Comparison of ENCODE assay signal across 22 mouse cellular contexts in genomic region chr4:83489121-83489520, GRCm38 (mm10). TPM values are rescaled to one million over a fixed set of nuclear protein-coding genes. Genes with fewer than 3 reads are reported as not detected.
A peak's percentile ranks its signal among the peaks of the same experiment; 100 is the strongest.
DNase-seq lines count a peak whose midpoint lies in the region; ATAC-seq lines count a peak whose summit lies in the region.
"Had no signal": no experiment of that assay in that cellular context is flagged by ENCODE, and none has a peak within 500 bp of the region (broad histone marks: within the 10 kb centered on the region; RNA-seq: fewer than 3 reads in every experiment).

No protein-coding gene starts in this region.

- intact Hi-C loops in left cerebral cortex, postnatal 14 days (cut with DNase I): loop anchor here (5.0 kb wide), 2 partner anchors 38 to 83 kb away; partner anchors contain the start of gene Ccdc171
- intact Hi-C loops in left cerebral cortex, postnatal 10 days (cut with DNase I): loop anchor here (5.0 kb wide), 1 partner anchor 78 kb away; no protein-coding TSS in a partner anchor

- H3K4me1 ChIP-seq in forebrain, embryonic 10.5 days: peaks cover 44% of the 10 kb centered on the region
- H3K4me1 ChIP-seq in forebrain, embryonic 11.5 days (replicated peaks; ENCODE audit: control insufficient read depth, insufficient read depth, low read length): peaks cover 12% of the 10 kb centered on the region
- H3K4me1 ChIP-seq in embryonic facial prominence, embryonic 12.5 days: peaks cover 11% of the 10 kb centered on the region; the same call in 1 of the 2 replicates
- H3K4me1 ChIP-seq in limb, embryonic 13.5 days: peaks cover 26% of the 10 kb centered on the region

- H3K4me3 ChIP-seq in forebrain, embryonic 10.5 days: no peak overlapping the region
- H3K4me3 ChIP-seq in forebrain, embryonic 11.5 days (ENCODE audit: low read depth, low read length): no peak overlapping the region
- H3K4me3 ChIP-seq in embryonic facial prominence, embryonic 12.5 days: no peak overlapping the region
- no peak overlapping the region for H3K4me3 ChIP-seq in limb, embryonic 13.5 days
- H3K4me3 ChIP-seq: forebrain, embryonic 13.5 days; intestine, embryonic 15.5 days; kidney, embryonic 15.5 days; megakaryocyte, embryonic 14.5 days; neural tube, embryonic 13.5 days had no signal

- H3K36me3 ChIP-seq in forebrain, embryonic 10.5 days (replicated peaks): peaks cover 7% of the 10 kb centered on the region
- H3K36me3 ChIP-seq in forebrain, embryonic 11.5 days (ENCODE audit: control insufficient read depth, insufficient read depth, low read length): no peaks in the 10 kb centered on the region
- no peaks in the 10 kb centered on the region for H3K36me3 ChIP-seq in embryonic facial prominence, embryonic 12.5 days
- peaks cover 3% of the 10 kb centered on the region; the same call in 1 of the 2 replicates for H3K36me3 ChIP-seq in limb, embryonic 13.5 days
- H3K36me3 ChIP-seq: intestine, embryonic 15.5 days had no signal

- DNase-seq in forebrain, embryonic 10.5 days (ENCODE audit: extremely low spot score, low spot score): no peak
- no peak for DNase-seq in forebrain, embryonic 11.5 days (ENCODE audit: low spot score)
- peak; percentile 24 for DNase-seq in ES-CJ7 (ENCODE audit: low read depth, low spot score)
- no peak for DNase-seq in left cerebral cortex, postnatal 14 days (ENCODE audit: low spot score in 2 of 2)
- no peak for DNase-seq in left cerebral cortex, postnatal 10 days (ENCODE audit: extremely low spot score in 1 of 2, low spot score in 2 of 2)
- DNase-seq in ovary, postnatal 14 days (ENCODE audit: low spot score): no peak
- DNase-seq: cerebellum, adult 9-11 months; layer of hippocampus, postnatal 36 days; left cerebral cortex, postnatal 4 days; liver, postnatal 0 days; lung, postnatal 14 days; right cerebral cortex, postnatal 4 days; thymus, adult 18-20 months had no signal

- H3K9ac ChIP-seq in forebrain, embryonic 11.5 days (ENCODE audit: low read length): no peak overlapping the region
- H3K9ac ChIP-seq in embryonic facial prominence, embryonic 12.5 days: no peak overlapping the region
- no peak overlapping the region for H3K9ac ChIP-seq in limb, embryonic 13.5 days
- H3K9ac ChIP-seq: forebrain, embryonic 13.5 days; intestine, embryonic 15.5 days; kidney, embryonic 15.5 days; liver, postnatal 0 days; neural tube, embryonic 13.5 days had no signal

- ATAC-seq in forebrain, embryonic 11.5 days (replicated peaks; ENCODE audit: low FRiP score): no peak
- ATAC-seq in embryonic facial prominence, embryonic 12.5 days (ENCODE audit: insufficient number of reproducible peaks, insufficient read depth, low FRiP score, low TSS enrichment): no peak
- ATAC-seq in limb, embryonic 13.5 days (ENCODE audit: low FRiP score, low read depth): no peak
- ATAC-seq: forebrain, embryonic 13.5 days; intestine, embryonic 15.5 days; liver, postnatal 0 days; Patski had no signal

- peak overlapping the region; percentile 66 for H3K27ac ChIP-seq in forebrain, embryonic 10.5 days
- no peak overlapping the region for H3K27ac ChIP-seq in forebrain, embryonic 11.5 days (ENCODE audit: low read depth, low read length)
- peak overlapping the region; percentile 81 for H3K27ac ChIP-seq in embryonic facial prominence, embryonic 12.5 days
- peak overlapping the region; percentile 55; the same call in 1 of the 2 replicates for H3K27ac ChIP-seq in limb, embryonic 13.5 days
- H3K27ac ChIP-seq: forebrain, embryonic 13.5 days; intestine, embryonic 15.5 days; kidney, embryonic 15.5 days; neural tube, embryonic 13.5 days had no signal

- H3K27me3 ChIP-seq in forebrain, embryonic 10.5 days (ENCODE audit: poor library complexity, severe bottlenecking): no peaks in the 10 kb centered on the region
- H3K27me3 ChIP-seq in forebrain, embryonic 11.5 days (ENCODE audit: control insufficient read depth, insufficient read depth, low read length): no peaks in the 10 kb centered on the region
- no peaks in the 10 kb centered on the region for H3K27me3 ChIP-seq in embryonic facial prominence, embryonic 12.5 days
- no peaks in the 10 kb centered on the region for H3K27me3 ChIP-seq in limb, embryonic 13.5 days
- H3K27me3 ChIP-seq: CH12.LX; forebrain, embryonic 13.5 days; intestine, embryonic 15.5 days; kidney, embryonic 15.5 days; megakaryocyte, embryonic 14.5 days; neural tube, embryonic 13.5 days; Patski had no signal

- 27% methylated on average over 5 of the region's 5 CpGs for WGBS in forebrain, embryonic 10.5 days
- WGBS in forebrain, embryonic 11.5 days: 20% methylated on average over 5 of the region's 5 CpGs
- 13% methylated on average over 5 of the region's 5 CpGs for WGBS in embryonic facial prominence, embryonic 12.5 days
- WGBS in limb, embryonic 13.5 days: 5% methylated on average over 5 of the region's 5 CpGs

- H3K4me2 ChIP-seq in forebrain, embryonic 11.5 days (ENCODE audit: low read depth, low read length, severe bottlenecking): no peak overlapping the region
- H3K4me2 ChIP-seq in embryonic facial prominence, embryonic 12.5 days (replicated peaks): no peak overlapping the region
- no peak overlapping the region for H3K4me2 ChIP-seq in limb, embryonic 13.5 days (replicated peaks)
- H3K4me2 ChIP-seq: forebrain, embryonic 13.5 days; intestine, embryonic 15.5 days; kidney, embryonic 15.5 days; neural tube, embryonic 13.5 days had no signal

- H3K9me3 ChIP-seq in forebrain, embryonic 10.5 days: no peaks in the 10 kb centered on the region
- no peaks in the 10 kb centered on the region for H3K9me3 ChIP-seq in forebrain, embryonic 11.5 days (ENCODE audit: control insufficient read depth, low read length)
- H3K9me3 ChIP-seq in embryonic facial prominence, embryonic 12.5 days: no peaks in the 10 kb centered on the region
- no peaks in the 10 kb centered on the region for H3K9me3 ChIP-seq in limb, embryonic 13.5 days
- H3K9me3 ChIP-seq: forebrain, embryonic 13.5 days; intestine, embryonic 15.5 days; kidney, embryonic 15.5 days; megakaryocyte, embryonic 14.5 days; neural tube, embryonic 13.5 days had no signal

RNA-seq across cellular contexts. Expression of gene Psip1, which starts 2.9 kb away (rescaled TPM):
- 334 and 356 TPM in 2 replicates for polyA plus RNA-seq in forebrain, embryonic 10.5 days (2016; fragmentation: Nextera tagmentation; extraction: Ambion mirVana)
- polyA plus RNA-seq in forebrain, embryonic 11.5 days (2014; fragmentation: Nextera tagmentation; extraction: Ambion mirVana): 471 and 480 TPM in 2 replicates
- polyA plus RNA-seq in embryonic facial prominence, embryonic 12.5 days (2016; fragmentation: Nextera tagmentation; extraction: Ambion mirVana): 274 and 306 TPM in 2 replicates
- polyA plus RNA-seq in limb, embryonic 13.5 days (2015; fragmentation: Nextera tagmentation; extraction: Ambion mirVana): 156 and 159 TPM in 2 replicates
- total RNA-seq in left cerebral cortex, postnatal 14 days (2021): 100 to 1,000 TPM; 182 to 200 TPM
- 100 to 1,000 TPM; 218 to 224 TPM for total RNA-seq in left cerebral cortex, postnatal 10 days (2021)

RNA-seq across cellular contexts. Expression of gene Ccdc171, which starts 36.2 kb away (rescaled TPM):
- 6.1 and 7.3 TPM in 2 replicates for polyA plus RNA-seq in forebrain, embryonic 10.5 days (2016; fragmentation: Nextera tagmentation; extraction: Ambion mirVana)
- polyA plus RNA-seq in forebrain, embryonic 11.5 days (2014; fragmentation: Nextera tagmentation; extraction: Ambion mirVana): 5.4 and 5.5 TPM in 2 replicates
- 6.3 and 8.1 TPM in 2 replicates for polyA plus RNA-seq in embryonic facial prominence, embryonic 12.5 days (2016; fragmentation: Nextera tagmentation; extraction: Ambion mirVana)
- 4.2 and 4.6 TPM in 2 replicates for polyA plus RNA-seq in limb, embryonic 13.5 days (2015; fragmentation: Nextera tagmentation; extraction: Ambion mirVana)
- total RNA-seq in left cerebral cortex, postnatal 14 days (2021): 1 to 10 TPM; 1.7 to 2.4 TPM
- 1 to 10 TPM; 2.4 to 2.5 TPM for total RNA-seq in left cerebral cortex, postnatal 10 days (2021)
